Mouse (Mus musculus): Measurements from ENCODE around the gene Gm49354. TPM values are rescaled to one million over a fixed set of nuclear protein-coding genes. Genes with fewer than 3 reads are reported as not detected.

Gm49354 gene
- total and polyA plus RNA-seq, 2 experiments = not detected

DNA sequence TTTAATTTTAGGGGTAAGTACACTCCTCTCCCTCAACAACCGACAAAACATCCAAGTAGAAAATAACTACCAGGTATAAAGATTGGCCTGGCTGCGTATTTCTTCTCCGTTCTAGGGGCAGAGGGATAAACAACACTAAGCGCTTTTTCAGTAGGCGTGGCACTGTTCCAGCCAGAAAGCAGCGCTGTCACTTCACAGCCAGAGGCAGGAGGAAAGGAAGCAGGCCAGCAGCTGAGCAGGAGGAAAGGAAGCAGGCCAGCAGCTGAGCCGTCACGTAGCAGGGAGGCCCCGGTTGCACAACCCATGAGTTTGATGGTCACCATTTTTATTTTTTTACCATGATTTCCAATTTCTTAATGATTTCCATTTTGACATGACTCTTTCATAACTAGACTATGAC, 10.8 kb downstream of the Gm49354 start:
- peak overlapping the region; percentile 94 for H3K27ac ChIP-seq (replicated peaks; ENCODE audit: insufficient read depth, low read depth, low read length)
- peaks cover 19% of the 10 kb centered on the region for H3K36me3 ChIP-seq (ENCODE audit: control insufficient read depth, insufficient read depth, low read length)

GRCm38 (mm10) chr13:59770847-59771246, 11.2 kb downstream of the Gm49354 start:
- H3K4me1 ChIP-seq (ENCODE audit: control insufficient read depth, insufficient read depth, low read length) = peaks cover 26% of the 10 kb centered on the region
- no peak for DNase-seq (ENCODE audit: extremely low read depth, low read depth, low spot score)
- 14% methylated on average over 9 of the region's 9 CpGs for WGBS
- TF ChIP-seq CTCF (IDR thresholded peaks at IDR 0.05; ENCODE audit: low read depth, low read length) (no peak), POLR2A (IDR thresholded peaks at IDR 0.05; ENCODE audit: extremely low read depth, insufficient read depth, low read length) (no peak)
- H3K27ac ChIP-seq (replicated peaks; ENCODE audit: insufficient read depth, low read depth, low read length) = peak overlapping the region; percentile 94
- H3K36me3 ChIP-seq (ENCODE audit: control insufficient read depth, insufficient read depth, low read length) = peaks cover 16% of the 10 kb centered on the region
- peaks cover 21% of the 10 kb centered on the region for H3K79me2 ChIP-seq (ENCODE audit: control insufficient read depth, insufficient read depth, low read length)
- H3K9ac ChIP-seq (ENCODE audit: low read depth, low read length) = peak overlapping the region; percentile 58
- H3K4me3 ChIP-seq (ENCODE audit: insufficient read depth, low read depth, low read length) = peak overlapping the region; percentile 27; the same call in 1 of the 2 replicates
- H3K27me3 ChIP-seq (ENCODE audit: control insufficient read depth, insufficient read depth, low read length) = no peaks in the 10 kb centered on the region

More for the DNA sequence above, 10.8 kb downstream of the Gm49354 start:
- Histone ChIP-seq H3K79me2 (ENCODE audit: control insufficient read depth, insufficient read depth, low read length) (peaks cover 17% of the 10 kb centered on the region; the same call in 1 of the 2 replicates), H3K4me3 (ENCODE audit: insufficient read depth, low read depth, low read length) (no peak overlapping the region), H3K27me3 (ENCODE audit: control insufficient read depth, insufficient read depth, low read length) (no peaks in the 10 kb centered on the region), H3K9ac (ENCODE audit: low read depth, low read length) (no peak overlapping the region), H3K4me1 (ENCODE audit: control insufficient read depth, insufficient read depth, low read length) (peaks cover 25% of the 10 kb centered on the region)
- 6% methylated on average over 9 of the region's 9 CpGs for WGBS
- TF ChIP-seq CTCF (IDR thresholded peaks at IDR 0.05; ENCODE audit: low read depth, low read length) (no peak), POLR2A (IDR thresholded peaks at IDR 0.05; ENCODE audit: extremely low read depth, insufficient read depth, low read length) (no peak)
- peak; percentile 78 for DNase-seq (ENCODE audit: extremely low read depth, low read depth, low spot score)

GRCm38 (mm10) chr13:59770164-59770562, 11.9 kb downstream of the Gm49354 start:
- Histone ChIP-seq H3K4me3 (ENCODE audit: insufficient read depth, low read depth, low read length) (peak overlapping the region; percentile 68), H3K27ac (replicated peaks; ENCODE audit: insufficient read depth, low read depth, low read length) (peak overlapping the region; percentile 94), H3K9ac (ENCODE audit: low read depth, low read length) (peak overlapping the region; percentile 79), H3K79me2 (ENCODE audit: control insufficient read depth, insufficient read depth, low read length) (peaks cover 24% of the 10 kb centered on the region), H3K4me1 (ENCODE audit: control insufficient read depth, insufficient read depth, low read length) (peaks cover 28% of the 10 kb centered on the region), H3K27me3 (ENCODE audit: control insufficient read depth, insufficient read depth, low read length) (no peaks in the 10 kb centered on the region), H3K36me3 (ENCODE audit: control insufficient read depth, insufficient read depth, low read length) (peaks cover 13% of the 10 kb centered on the region)
- under 1% methylated on average over 28 of the region's 28 CpGs for WGBS
- DNase-seq (ENCODE audit: extremely low read depth, low read depth, low spot score) = peak; percentile 72
- no peak for TF ChIP-seq POLR2A (IDR thresholded peaks at IDR 0.05; ENCODE audit: extremely low read depth, insufficient read depth, low read length)
- no peak for TF ChIP-seq CTCF (IDR thresholded peaks at IDR 0.05; ENCODE audit: low read depth, low read length)

DNA sequence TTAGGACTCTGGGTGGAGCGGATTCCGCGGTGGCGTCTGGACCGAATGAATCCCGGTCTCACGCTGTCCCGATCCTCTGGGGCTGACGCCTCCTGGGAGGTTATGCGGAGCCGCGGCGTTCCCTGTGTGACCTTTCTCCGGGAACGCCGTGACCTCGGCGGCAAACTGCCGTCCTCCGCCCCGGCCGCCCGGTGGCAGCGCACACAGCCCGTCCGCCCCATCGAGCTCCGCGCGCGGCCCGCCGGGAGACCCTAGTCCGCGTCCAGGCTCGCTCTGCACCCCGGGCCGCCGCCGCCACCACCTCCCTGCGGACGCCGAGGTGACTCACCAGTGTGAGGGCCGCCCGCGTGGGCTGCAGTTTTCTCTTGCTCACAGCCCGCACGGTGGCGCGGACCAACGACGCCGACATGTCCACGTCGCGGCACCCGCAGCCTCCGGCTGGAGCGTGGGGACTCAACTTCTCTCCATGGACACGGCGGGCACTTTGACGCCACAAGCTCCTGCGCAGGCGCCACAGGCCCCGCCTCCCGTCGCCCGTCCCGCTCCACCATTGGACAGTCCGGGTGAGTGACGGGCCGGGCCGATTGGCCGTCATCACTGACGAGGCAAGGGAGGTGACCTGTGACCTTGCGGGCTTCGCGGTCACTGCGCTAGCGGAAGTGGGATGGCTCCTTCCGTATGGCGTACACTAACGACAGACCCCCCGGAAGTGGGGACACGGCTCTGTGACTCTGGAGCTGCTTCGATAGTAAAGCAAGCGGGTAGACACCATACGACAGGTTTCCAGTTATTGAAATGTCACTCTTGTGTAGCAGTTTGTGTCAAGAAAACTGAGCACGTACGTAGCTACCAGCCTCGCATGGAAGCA, 12.5 kb downstream of the Gm49354 start, which contains the start of gene Isca1:
Isca1 (minus strand) TSS at position 515 of the 868 bp plus-strand sequence.
- peaks cover 28% of the 10 kb centered on the region for H3K4me1 ChIP-seq (ENCODE audit: control insufficient read depth, insufficient read depth, low read length)
- DNase-seq (ENCODE audit: extremely low read depth, low read depth, low spot score) = peak; percentile 89

DNA sequence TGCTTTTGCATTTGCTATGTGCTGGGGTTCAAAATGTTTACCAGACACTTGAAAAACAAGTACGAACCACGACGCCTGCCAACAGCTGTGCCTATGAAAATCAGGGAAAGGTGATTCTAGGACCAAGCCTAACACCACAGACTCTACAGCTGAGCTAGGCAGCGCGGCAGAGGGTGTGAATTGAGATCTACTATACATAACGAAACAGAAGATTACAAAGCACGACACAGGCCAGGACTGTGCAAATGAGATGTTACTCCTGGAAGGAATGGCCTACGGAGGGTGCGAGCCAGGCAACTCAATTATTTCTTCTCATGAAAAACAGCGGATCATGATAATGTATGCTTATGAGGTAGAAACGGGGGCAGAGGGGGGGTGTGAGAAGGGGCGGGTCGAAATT, 13.5 kb downstream of the Gm49354 start:
- peak; percentile 35 for DNase-seq (ENCODE audit: extremely low read depth, low read depth, low spot score)
- Histone ChIP-seq H3K27ac (replicated peaks; ENCODE audit: insufficient read depth, low read depth, low read length) (no peak overlapping the region), H3K4me1 (ENCODE audit: control insufficient read depth, insufficient read depth, low read length) (peaks cover 28% of the 10 kb centered on the region), H3K4me3 (ENCODE audit: insufficient read depth, low read depth, low read length) (peak overlapping the region; percentile 66), H3K36me3 (ENCODE audit: control insufficient read depth, insufficient read depth, low read length) (peaks cover 8% of the 10 kb centered on the region), H3K27me3 (ENCODE audit: control insufficient read depth, insufficient read depth, low read length) (no peaks in the 10 kb centered on the region), H3K9ac (ENCODE audit: low read depth, low read length) (peak overlapping the region; percentile 43), H3K79me2 (ENCODE audit: control insufficient read depth, insufficient read depth, low read length) (peaks cover 27% of the 10 kb centered on the region)
- 7% methylated on average over 13 of the region's 13 CpGs for WGBS
- TF ChIP-seq CTCF (IDR thresholded peaks at IDR 0.05; ENCODE audit: low read depth, low read length) (no peak), POLR2A (IDR thresholded peaks at IDR 0.05; ENCODE audit: extremely low read depth, insufficient read depth, low read length) (no peak)

More for the DNA sequence above, 12.5 kb downstream of the Gm49354 start, which contains the start of gene Isca1:
- peak within 1 kb of the TSS; percentile 94 for H3K27ac ChIP-seq (replicated peaks; ENCODE audit: insufficient read depth, low read depth, low read length)
- TF ChIP-seq POLR2A (IDR thresholded peaks at IDR 0.05; ENCODE audit: extremely low read depth, insufficient read depth, low read length) = peak; percentile 83
- TF ChIP-seq CTCF (IDR thresholded peaks at IDR 0.05; ENCODE audit: low read depth, low read length) = no peak
- H3K4me3 ChIP-seq (ENCODE audit: insufficient read depth, low read depth, low read length) = peak within 1 kb of the TSS; percentile 68
- WGBS = under 1% methylated on average over 91 of the region's 91 CpGs
- peaks cover 9% of the 10 kb centered on the region for H3K36me3 ChIP-seq (ENCODE audit: control insufficient read depth, insufficient read depth, low read length)
- H3K27me3 ChIP-seq (ENCODE audit: control insufficient read depth, insufficient read depth, low read length) = no peaks in the 10 kb centered on the region
- peaks cover 24% of the 10 kb centered on the region for H3K79me2 ChIP-seq (ENCODE audit: control insufficient read depth, insufficient read depth, low read length)
- H3K9ac ChIP-seq (ENCODE audit: low read depth, low read length) = peak within 1 kb of the TSS; percentile 89

Data from liver, adult 2 months (tissue).